Mouse (Mus musculus) lung, adult 2 months (tissue): ENCODE data around the gene Pld3. TPM values are rescaled to one million over a fixed set of nuclear protein-coding genes. Genes with fewer than 3 reads are reported as not detected.

Experiments
- DNase-seq: peaks from one replicate; pipeline ENCODE4 v3.0.0; 2022
- H3K4me1 ChIP-seq: fragments of 200-500 bp; 2 replicates; pipeline ENCODE4 v1.6.1; 2011; ENCODE audit warnings: low read length; ENCODE audit not compliant: control insufficient read depth, insufficient read depth
- H3K4me3 ChIP-seq: fragments of 200-500 bp; replicated peaks from 2 replicates; pipeline ENCODE3; 2011; ENCODE audit warnings: low read depth, mild to moderate bottlenecking, control low read depth, low read length; ENCODE audit errors: extremely low read depth
- CTCF ChIP-seq: fragments of 200-500 bp; IDR thresholded peaks from 2 replicates; pipeline ENCODE4 v1.5.1; 2011; ENCODE audit warnings: mild to moderate bottlenecking, low read length, control low read depth; ENCODE audit not compliant: insufficient read depth
- POLR2A ChIP-seq: fragments of 200-500 bp; IDR thresholded peaks from 2 replicates; pipeline ENCODE4 v1.6.1; 2011; ENCODE audit warnings: low read depth, mild to moderate bottlenecking, control low read depth, low read length, borderline replicate concordance; ENCODE audit errors: extremely low read depth
- WGBS: fragments of 180-500 bp; shearing (Covaris S2); methylation state at CpG from one replicate; pipeline ENCODE4 v1.1.7; 2018; 5-methylcytosine and 5-hydroxymethylcytosine counted together
- polyA plus RNA-seq: library from polyadenylated mRNA; depleted of rRNA; stranded (reverse); fragments of >200 nt; gene quantifications from 2 replicates; pipeline ENCODE4 v1.2.3, GENCODE M21; 2012; rRNA removed

Gene Pld3
- 180 and 201 TPM in 2 replicates for polyA plus RNA-seq

DNA sequence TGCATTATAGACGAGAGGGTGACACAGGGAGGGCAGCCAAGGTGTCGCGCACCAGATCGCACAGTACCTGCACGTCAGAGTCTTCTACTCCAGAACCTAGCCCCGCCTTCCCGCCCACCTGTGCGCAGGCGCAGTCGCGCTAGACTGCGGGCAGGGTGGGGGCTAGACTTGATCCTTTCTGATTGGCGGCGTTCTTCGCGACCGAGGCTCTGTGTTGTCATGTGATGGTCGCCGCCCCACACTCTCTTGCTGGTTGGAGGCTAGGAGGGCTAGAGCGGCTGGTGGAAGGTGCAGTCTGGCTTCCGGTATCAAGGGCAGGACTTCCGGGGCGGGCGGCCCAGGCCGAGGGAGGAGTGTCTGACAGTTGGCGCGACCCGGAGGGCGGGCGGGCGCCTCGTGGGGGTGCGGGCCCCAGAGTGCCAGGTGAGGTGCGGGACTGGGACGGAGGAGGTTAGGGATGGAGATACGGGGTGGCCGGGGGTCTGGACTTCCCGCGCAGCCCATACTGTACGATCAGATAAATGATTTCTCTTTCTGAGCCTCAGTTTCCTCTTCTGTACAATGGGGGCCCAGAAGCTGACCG lies at the start of gene Pld3, which contains the start of gene 2310022A10Rik:
Pld3 (minus strand) TSS at position 288 of the 583 bp plus-strand sequence.
2310022A10Rik (plus strand) TSS at position 303 of the 583 bp plus-strand sequence.
- TF ChIP-seq CTCF (no peak), POLR2A (peak; percentile 83; the same call in 1 of the 2 replicates)
- H3K4me1 ChIP-seq = no peaks in the 10 kb centered on the region; the same call in 1 of the 2 replicates
- H3K4me3 ChIP-seq = peak within 1 kb of the TSS; percentile 95
- DNase-seq = peak; percentile 90
- under 1% methylated on average over 41 of the region's 41 CpGs for WGBS

GRCm38 (mm10) chr7:27602161-27602560 lies 49.1 kb upstream of the Pld3 start:
- TF ChIP-seq POLR2A (no peak), CTCF (no peak)
- WGBS = 80% methylated on average over 2 of the region's 2 CpGs
- Histone ChIP-seq H3K4me1 (peaks cover 31% of the 10 kb centered on the region), H3K4me3 (no peak overlapping the region)
- DNase-seq = no peak

GRCm38 (mm10) chr7:27601628-27602027 lies 48.6 kb upstream of the Pld3 start:
- no peak for TF ChIP-seq CTCF
- TF ChIP-seq POLR2A = no peak
- no peak for DNase-seq
- peaks cover 25% of the 10 kb centered on the region for H3K4me1 ChIP-seq
- 57% methylated on average over 4 of the region's 4 CpGs for WGBS
- no peak overlapping the region for H3K4me3 ChIP-seq

GRCm38 (mm10) chr7:27598053-27598452 lies 45.0 kb upstream of the Pld3 start:
- no peak for DNase-seq
- TF ChIP-seq CTCF = no peak
- no peak for TF ChIP-seq POLR2A
- no peak overlapping the region for H3K4me3 ChIP-seq
- peaks cover 19% of the 10 kb centered on the region for H3K4me1 ChIP-seq
- WGBS = 71% methylated on average over 7 of the region's 7 CpGs

DNA sequence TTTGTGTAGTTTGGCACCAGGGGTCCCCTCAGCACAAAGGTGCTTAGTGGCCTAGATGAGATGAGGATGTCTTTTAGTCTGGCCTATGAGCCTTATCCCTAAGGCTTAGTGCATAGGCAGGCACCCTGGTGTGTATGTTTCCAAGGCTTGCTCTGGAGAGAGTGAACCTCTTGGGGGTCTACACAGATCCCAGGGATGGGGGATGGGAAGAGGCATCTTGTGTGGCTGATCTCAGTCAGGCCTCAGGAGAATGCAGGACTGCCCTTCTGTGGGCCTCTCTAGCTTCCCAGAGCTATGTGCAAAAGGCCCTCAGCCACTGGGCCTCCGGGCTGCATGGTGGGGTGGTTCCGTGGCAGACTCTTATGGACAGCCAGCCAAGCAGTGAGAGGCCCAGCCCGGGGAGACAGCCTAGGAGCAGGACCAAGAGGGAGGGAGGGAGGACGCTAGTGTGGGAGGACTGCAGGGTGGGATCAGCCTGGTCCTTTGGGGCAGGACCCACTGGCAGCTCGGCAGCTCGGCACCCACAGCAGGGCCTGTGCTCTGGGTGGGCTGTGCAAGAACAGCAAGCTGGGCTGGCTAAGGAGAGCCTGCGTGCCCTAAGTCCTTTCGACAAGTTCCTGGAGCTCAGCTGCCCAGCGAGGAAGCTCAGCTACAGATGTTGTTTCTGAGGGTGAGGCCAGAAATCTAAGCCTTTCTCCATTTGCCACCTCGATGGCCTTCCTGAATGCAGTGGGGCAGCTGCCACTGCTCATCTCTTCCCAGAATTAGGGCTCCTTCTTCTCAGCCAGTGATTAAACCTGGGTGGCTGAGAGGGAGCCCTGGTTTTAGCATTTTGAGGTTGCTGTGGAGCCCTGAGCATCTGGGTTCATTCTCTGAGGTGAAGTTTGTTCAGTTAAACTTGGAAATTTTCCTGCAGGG lies 43.8 kb upstream of the Pld3 start:
- peaks cover 15% of the 10 kb centered on the region for H3K4me1 ChIP-seq
- DNase-seq = no peak
- WGBS = 42% methylated on average over 10 of the region's 10 CpGs
- no peak overlapping the region for H3K4me3 ChIP-seq
- TF ChIP-seq POLR2A (no peak), CTCF (no peak)

DNA sequence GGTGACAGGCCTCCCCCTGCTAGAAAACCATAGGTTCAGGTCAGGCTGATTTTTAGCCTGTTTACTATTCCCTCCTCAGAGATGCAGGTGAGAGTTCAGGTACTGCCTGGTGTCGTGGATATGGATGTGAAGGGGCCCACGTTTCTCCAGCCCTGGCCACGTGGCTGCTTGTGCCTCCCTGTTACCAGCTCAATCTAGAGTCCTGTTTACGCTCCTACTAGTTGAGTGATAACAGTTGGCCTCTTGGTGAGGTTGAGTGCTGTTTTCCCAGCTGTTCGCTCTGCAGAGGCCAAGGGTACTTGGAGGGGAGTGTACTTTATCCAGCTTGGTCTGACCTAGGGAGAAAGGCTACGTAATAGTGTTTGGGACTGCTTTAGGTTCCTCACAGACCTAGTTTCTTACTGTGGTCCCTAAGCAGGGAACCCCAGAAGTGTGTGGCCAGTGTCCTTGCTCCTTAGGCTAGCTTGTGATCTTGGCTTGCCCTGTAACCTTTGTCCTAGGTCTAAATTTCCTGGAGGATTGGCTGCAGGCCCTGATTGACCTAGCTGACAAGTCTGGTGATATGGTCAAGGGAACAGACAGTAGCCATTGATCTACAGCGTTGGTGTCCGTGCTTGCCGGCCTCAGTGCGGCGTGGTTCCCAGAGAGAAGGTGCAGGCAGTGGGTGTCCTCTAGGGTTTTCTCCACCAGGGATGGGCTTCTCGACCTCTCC lies 40.1 kb upstream of the Pld3 start:
- TF ChIP-seq CTCF (no peak), POLR2A (no peak)
- peaks cover 12% of the 10 kb centered on the region for H3K4me1 ChIP-seq
- 51% methylated on average over 12 of the region's 12 CpGs for WGBS
- peak; percentile 47 for DNase-seq
- H3K4me3 ChIP-seq = no peak overlapping the region

- peaks cover 9% of the 10 kb centered on the region for H3K4me1 ChIP-seq
- DNase-seq = no peak
- TF ChIP-seq POLR2A (0 out of 2 replicates have a peak, but pooled peaks have one; percentile 11), CTCF (no peak)
- 3% methylated on average over 17 of the region's 17 CpGs for WGBS
- peak overlapping the region; percentile 91 for H3K4me3 ChIP-seq
Measured at GRCm38 (mm10) chr7:27592217-27592929, 39.4 kb upstream of the Pld3 start.

GRCm38 (mm10) chr7:27591266-27592216 lies 38.5 kb upstream of the Pld3 start, which contains the start of gene Akt2:
Akt2 (plus strand) TSS chr7:27591552.
- under 1% methylated on average over 68 of the region's 71 CpGs for WGBS
- peak; percentile 85 for DNase-seq
- TF ChIP-seq CTCF (no peak), POLR2A (peak; percentile 40; the same call in 1 of the 2 replicates)
- Histone ChIP-seq H3K4me3 (peak within 1 kb of the TSS; percentile 91), H3K4me1 (peaks cover 9% of the 10 kb centered on the region)
